Mouse (Mus musculus) liver, embryonic 14.5 days (tissue): ENCODE results near the gene Slc8a3. TPM values are rescaled to one million over a fixed set of nuclear protein-coding genes. Genes with fewer than 3 reads are reported as not detected.

ENCODE experiments used
- ATAC-seq: fragments of 200-750 bp; cut with Nextera tagmentation; 2 replicates; pipeline ENCODE4 v1.8.0; 2017; ENCODE audit warnings: moderate number of reproducible peaks, mild to moderate bottlenecking, moderate library complexity; ENCODE audit not compliant: insufficient read depth
- DNase-seq, 3 experiments: peaks; one replicate each; pipeline ENCODE4 v3.0.0-alpha.2; 2012 to 2013; ENCODE audit warnings: low read depth in 3 of 3, low spot score in 3 of 3
- H3K27ac ChIP-seq: fragments of 300-500 bp; sonication (generic); 2 replicates; pipeline ENCODE4 v1.5.1; 2014; ENCODE audit warnings: moderate library complexity, mild to moderate bottlenecking, control low read depth, inconsistent platforms
- H3K27me3 ChIP-seq: fragments of 300-500 bp; sonication (generic); 2 replicates; pipeline ENCODE4 v1.6.1; 2014; ENCODE audit warnings: mild to moderate bottlenecking, low read length, moderate library complexity; ENCODE audit not compliant: control insufficient read depth, insufficient read depth
- H3K36me3 ChIP-seq: fragments of 300-500 bp; sonication (generic); replicated peaks from 2 replicates; pipeline ENCODE4 v1.6.1; 2014; ENCODE audit warnings: low read depth; ENCODE audit not compliant: control insufficient read depth, insufficient read depth
- H3K4me1 ChIP-seq, 2 experiments: fragments of 200-500 bp in 1 of 2; fragments of 300-500 bp in 1 of 2; sonication (generic) in 1 of 2; replicated peaks; 2 replicates each; pipeline ENCODE4 v1.6.1; 2012 to 2014; ENCODE audit warnings: antibody characterized with exemption in 1 of 2, inconsistent platforms in 1 of 2, low read length in 1 of 2; ENCODE audit not compliant: control insufficient read depth in 2 of 2, insufficient read depth in 2 of 2
- H3K4me2 ChIP-seq: fragments of 300-500 bp; sonication (generic); 2 replicates; pipeline ENCODE4 v1.6.1; 2014; ENCODE audit warnings: low read depth, mild to moderate bottlenecking, control low read depth, moderate library complexity
- H3K4me3 ChIP-seq, 2 experiments: fragments of 200-500 bp in 1 of 2; fragments of 300-500 bp in 1 of 2; sonication (generic) in 1 of 2; 2 replicates each; pipeline ENCODE4 v1.5.1; 2012 to 2014; ENCODE audit warnings: low read depth in 2 of 2, low read length in 2 of 2, mild to moderate bottlenecking in 2 of 2, control low read depth in 1 of 2, inconsistent platforms in 1 of 2, moderate library complexity in 1 of 2; ENCODE audit not compliant: insufficient read depth in 1 of 2
- H3K9ac ChIP-seq: fragments of 300-500 bp; sonication (generic); replicated peaks from 2 replicates; pipeline ENCODE4 v1.6.1; 2014; ENCODE audit warnings: mild to moderate bottlenecking, control low read depth, moderate library complexity
- H3K9me3 ChIP-seq: fragments of 300-500 bp; sonication (generic); 2 replicates; pipeline ENCODE4 v1.6.1; 2016; ENCODE audit warnings: low read length, mixed read lengths; ENCODE audit not compliant: control insufficient read depth
- CTCF ChIP-seq: IDR thresholded peaks from 2 replicates; pipeline ENCODE4 v1.5.1; 2016; ENCODE audit warnings: antibody characterized with exemption, low read depth, control low read depth
- EP300 ChIP-seq: IDR thresholded peaks from 2 replicates; pipeline ENCODE4 v1.6.1; 2016; ENCODE audit warnings: antibody characterized with exemption, low read depth
- WGBS: fragments of 180-500 bp; shearing (Covaris S2); extraction: QIAGEN DNeasy Blood & Tissue Kit; methylation state at CpG from one replicate; pipeline ENCODE4 v1.1.7; 2014; ENCODE audit not compliant: insufficient replicate concordance; 5-methylcytosine and 5-hydroxymethylcytosine counted together
- polyA plus RNA-seq, 2 experiments: library from polyadenylated mRNA; depleted of rRNA in 1 of 2; stranded (reverse) in 1 of 2; unstranded in 1 of 2; fragments of >200 nt; fragmentation: Nextera tagmentation in 1 of 2; extraction: Ambion mirVana in 1 of 2; gene quantifications; 2 replicates each; pipeline versions ENCODE4 v1.2.1 to v1.2.3; 2012 to 2014

The Slc8a3 gene
- polyA plus RNA-seq, 2 experiments, result 0.02 TPM; not detected in 1

DNA sequence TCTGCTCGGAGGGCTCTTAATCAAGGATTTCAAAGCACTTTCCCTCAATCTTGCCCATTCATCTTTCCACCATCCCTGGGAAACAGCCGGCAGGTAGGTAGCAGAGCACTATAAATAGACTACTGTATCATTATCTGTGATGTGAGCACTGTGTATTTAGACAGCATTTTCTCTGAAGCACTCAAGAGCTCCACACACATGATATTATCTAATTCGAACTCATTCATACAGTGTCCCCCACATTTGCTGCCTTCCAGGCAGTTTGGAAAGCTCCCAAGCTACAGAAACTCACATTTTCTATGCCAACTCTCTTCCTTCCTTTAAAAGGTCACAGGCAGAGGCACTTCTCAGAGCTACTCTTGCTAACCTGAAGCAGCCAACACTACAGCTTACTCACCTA, 106.4 kb downstream of the Slc8a3 start:
- no peaks in the 10 kb centered on the region for H3K4me1 ChIP-seq
- TF ChIP-seq EP300 (no peak), CTCF (no peak)
- H3K9me3 ChIP-seq, result no peaks in the 10 kb centered on the region
- DNase-seq (no peak), ATAC-seq (no peak)
- H3K36me3 ChIP-seq, result no peaks in the 10 kb centered on the region
- H3K27ac ChIP-seq, result no peak overlapping the region
- no peak overlapping the region for H3K4me2 ChIP-seq
- no peaks in the 10 kb centered on the region for H3K27me3 ChIP-seq
- H3K9ac ChIP-seq, result no peak overlapping the region
- WGBS, result 53% methylated on average over 3 of the region's 3 CpGs
- H3K4me3 ChIP-seq, result no peak overlapping the region

DNA sequence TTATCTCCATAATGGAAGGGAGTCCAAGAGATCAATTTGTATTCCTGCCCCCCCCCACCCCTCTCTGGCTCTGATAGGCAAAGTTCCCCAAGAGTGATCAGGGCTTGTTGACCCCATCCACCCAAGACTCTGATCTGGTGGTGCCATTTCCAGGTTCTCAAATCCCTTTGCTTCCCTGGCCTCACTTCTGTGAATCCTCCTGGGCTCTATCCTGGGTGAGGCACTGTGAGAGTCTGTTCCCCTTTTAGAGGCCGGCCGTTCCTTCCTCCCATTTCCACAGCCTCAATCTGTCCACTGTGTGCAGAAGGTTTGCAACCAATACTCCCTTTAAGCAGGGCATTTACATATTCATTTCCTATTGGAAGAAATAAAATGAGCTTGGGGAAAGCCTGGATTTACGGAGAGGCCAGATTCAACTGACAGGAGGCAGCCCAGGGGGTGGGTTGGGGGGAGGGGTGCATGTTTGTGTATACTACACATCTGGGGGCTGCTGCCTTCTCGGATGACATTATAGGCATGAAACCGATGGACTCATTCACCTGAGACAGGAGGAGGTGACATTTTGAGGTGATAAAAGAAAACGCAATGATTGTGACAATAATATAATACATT, 106.9 kb downstream of the Slc8a3 start:
- DNase-seq, result no peak
- H3K4me2 ChIP-seq, result no peak overlapping the region
- ATAC-seq, result no peak
- no peaks in the 10 kb centered on the region for H3K4me1 ChIP-seq
- H3K27ac ChIP-seq, result no peak overlapping the region
- H3K27me3 ChIP-seq, result no peaks in the 10 kb centered on the region
- no peaks in the 10 kb centered on the region for H3K36me3 ChIP-seq
- TF ChIP-seq CTCF, result no peak
- no peak for TF ChIP-seq EP300
- H3K9ac ChIP-seq, result no peak overlapping the region
- no peak overlapping the region for H3K4me3 ChIP-seq
- WGBS, result 41% methylated on average over 6 of the region's 6 CpGs
- no peaks in the 10 kb centered on the region for H3K9me3 ChIP-seq

DNA sequence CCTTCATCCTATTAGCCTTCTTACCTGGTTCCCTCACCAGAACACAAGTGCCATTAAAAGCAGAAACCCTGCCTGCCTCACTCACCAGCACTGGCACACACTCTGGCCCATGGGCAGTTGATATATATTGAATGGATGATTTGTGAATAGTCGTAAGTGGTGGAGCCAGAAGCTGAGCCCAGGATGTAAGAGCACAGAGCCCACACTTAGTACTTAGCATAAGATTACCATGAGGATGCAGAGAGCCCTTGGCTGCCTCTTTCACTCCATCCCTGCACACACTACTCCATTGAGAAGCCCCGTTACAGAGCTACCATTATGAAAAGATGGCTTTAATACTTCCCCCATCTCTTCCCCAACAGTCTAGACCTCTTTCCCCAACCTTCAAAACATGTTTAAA, 108.1 kb downstream of the Slc8a3 start:
- no peak for ATAC-seq
- H3K4me2 ChIP-seq, result no peak overlapping the region
- H3K36me3 ChIP-seq, result no peaks in the 10 kb centered on the region
- no peaks in the 10 kb centered on the region for H3K27me3 ChIP-seq
- H3K27ac ChIP-seq, result no peak overlapping the region
- no peaks in the 10 kb centered on the region for H3K4me1 ChIP-seq
- H3K4me3 ChIP-seq, result no peak overlapping the region
- no peak overlapping the region for H3K9ac ChIP-seq
- no peak for DNase-seq
- 46% methylated on average over 2 of the region's 2 CpGs for WGBS
- TF ChIP-seq EP300 (no peak), CTCF (no peak)
- H3K9me3 ChIP-seq, result no peaks in the 10 kb centered on the region

DNA sequence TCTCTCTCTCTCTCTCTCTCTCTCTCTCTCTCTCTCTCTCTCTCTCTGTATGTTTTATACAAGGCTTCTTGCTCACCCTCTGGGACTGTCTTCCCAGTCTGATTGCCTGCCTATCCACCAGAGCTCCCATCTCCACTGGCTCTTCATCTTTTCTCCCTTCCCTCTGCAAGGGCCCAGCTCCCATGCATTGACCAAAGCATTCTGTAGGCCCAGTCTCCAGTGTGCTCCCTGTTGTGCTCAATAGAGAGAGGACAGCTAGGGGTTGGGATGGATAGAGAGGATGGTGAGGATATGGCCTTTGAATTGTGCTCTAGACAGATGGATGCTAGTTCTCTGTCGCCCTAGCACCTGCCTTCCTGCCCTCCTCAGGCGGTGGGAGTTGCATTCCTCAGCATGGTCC, 109.7 kb downstream of the Slc8a3 start:
- WGBS, result 35% methylated on average over 2 of the region's 2 CpGs
- no peak overlapping the region for H3K4me2 ChIP-seq

DNA sequence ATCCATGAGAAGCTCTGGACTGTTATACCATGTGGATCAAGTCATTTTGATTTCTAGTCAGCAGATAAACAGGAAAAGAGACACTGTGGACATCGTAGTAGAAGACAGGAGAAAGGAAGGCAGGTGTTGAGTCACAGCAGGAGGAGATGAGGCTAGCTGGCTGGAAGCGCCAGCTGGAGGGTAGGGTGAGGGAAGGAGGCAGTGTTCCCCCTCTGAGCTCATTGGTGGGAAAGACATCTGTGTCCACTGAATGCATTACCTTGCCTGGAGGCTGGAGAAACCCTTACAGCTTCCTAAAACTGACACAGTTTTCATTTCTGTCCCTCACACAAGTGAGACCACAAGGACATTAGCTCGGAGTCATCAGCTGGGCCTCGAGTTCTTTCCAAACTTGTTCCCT, 113.6 kb downstream of the Slc8a3 start:
- no peak for TF ChIP-seq EP300
- no peak for TF ChIP-seq CTCF
- no peaks in the 10 kb centered on the region for H3K36me3 ChIP-seq
- H3K27me3 ChIP-seq, result no peaks in the 10 kb centered on the region
- WGBS, result 51% methylated on average over 4 of the region's 4 CpGs
- H3K4me2 ChIP-seq, result no peak overlapping the region
- H3K27ac ChIP-seq, result no peak overlapping the region
- ATAC-seq, result no peak
- DNase-seq, result no peak
- no peak overlapping the region for H3K9ac ChIP-seq
- no peaks in the 10 kb centered on the region for H3K4me1 ChIP-seq
- H3K4me3 ChIP-seq, result no peak overlapping the region
- no peaks in the 10 kb centered on the region for H3K9me3 ChIP-seq

More for the DNA sequence above, 109.7 kb downstream of the Slc8a3 start:
- DNase-seq (no peak), ATAC-seq (no peak)
- Histone ChIP-seq H3K9me3 (no peaks in the 10 kb centered on the region), H3K27ac (no peak overlapping the region), H3K4me3 (no peak overlapping the region), H3K9ac (no peak overlapping the region), H3K4me1 (no peaks in the 10 kb centered on the region), H3K27me3 (no peaks in the 10 kb centered on the region), H3K36me3 (no peaks in the 10 kb centered on the region)
- TF ChIP-seq EP300, result no peak
- no peak for TF ChIP-seq CTCF
